Mouse (Mus musculus): ENCODE data around the gene Elovl4.

The Elovl4 gene

DNA sequence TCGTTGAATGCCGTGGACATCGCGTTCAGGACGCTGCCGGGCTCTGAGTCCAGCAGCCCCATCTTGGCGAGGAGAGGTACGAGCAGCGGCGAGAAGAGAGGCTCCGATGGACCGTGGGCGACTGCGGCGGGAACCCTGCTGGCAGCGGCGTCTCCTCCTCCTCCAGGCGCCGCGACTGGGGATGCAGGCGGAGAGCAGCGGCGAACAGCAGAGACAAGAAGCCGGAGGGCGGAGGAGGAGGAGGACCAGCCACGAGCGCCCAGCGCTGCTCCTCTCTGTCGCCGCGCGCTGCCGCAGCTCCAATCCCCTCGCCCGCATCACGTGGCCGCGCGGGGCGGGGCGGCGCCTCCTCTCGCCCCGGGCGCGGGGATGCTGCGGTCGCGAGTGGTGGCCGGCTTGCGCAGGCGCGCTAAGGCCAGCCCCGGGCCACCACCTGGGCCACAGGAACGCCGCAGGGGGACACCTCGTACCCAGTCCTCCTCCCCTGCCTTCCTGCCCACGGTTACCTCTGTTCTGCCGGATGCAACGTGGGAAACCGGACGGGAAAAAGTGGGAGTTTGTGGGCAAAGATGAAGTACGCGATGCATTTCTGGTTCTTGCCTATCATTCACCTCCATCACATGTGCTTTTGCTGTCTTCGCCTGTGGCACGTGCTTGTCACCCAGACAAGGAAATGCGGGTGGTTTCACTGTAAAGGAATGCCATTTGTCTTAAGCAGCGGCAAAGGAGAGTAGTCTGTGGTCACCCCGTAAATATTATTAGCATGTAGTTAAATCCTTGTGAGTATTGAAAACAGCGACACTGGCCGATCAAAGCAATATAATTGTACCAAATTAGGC is at the start of gene Elovl4:
Gene Elovl4 (minus strand): TSS at position 301 of the 839 bp plus-strand sequence.
- peak; percentile 49 for DNase-seq (ENCODE audit: low read depth, low spot score)

GRCm38 (mm10) chr9:83852464-83852863 is 46.4 kb upstream of the Elovl4 start:
- DNase-seq (ENCODE audit: low read depth, low spot score), result no peak

- DNase-seq (ENCODE audit: low read depth, low spot score), result no peak
Measured at GRCm38 (mm10) chr9:83834748-83835313, 28.8 kb upstream of the Elovl4 start.

GRCm38 (mm10) chr9:83833811-83834747 is 28.0 kb upstream of the Elovl4 start, which contains the start of gene Ttk:
Ttk (plus strand) TSS chr9:83834689.
- DNase-seq (ENCODE audit: low read depth, low spot score), result peak; percentile 87

GRCm38 (mm10) chr9:83831152-83831551 is 25.1 kb upstream of the Elovl4 start:
- no peak for DNase-seq (ENCODE audit: low read depth, low spot score)

DNA sequence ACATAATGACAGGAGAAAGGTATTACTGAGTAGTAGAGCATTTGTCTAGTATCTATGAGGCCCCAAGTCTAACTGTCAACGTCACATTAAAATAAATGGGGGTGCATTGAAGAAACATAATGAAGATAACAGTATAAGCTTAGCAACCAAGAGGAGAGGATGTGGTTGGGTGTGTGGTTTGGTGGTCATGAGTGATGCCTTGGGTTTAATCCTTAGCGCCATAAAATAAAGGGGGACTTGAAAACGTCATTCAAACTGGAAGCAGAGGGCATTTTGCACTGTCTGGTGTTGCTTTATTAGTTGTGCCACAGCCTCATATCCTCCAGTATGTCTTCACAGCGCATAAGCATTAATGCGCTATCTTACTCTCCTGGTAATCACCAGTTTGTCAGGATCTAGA is 23.8 kb upstream of the Elovl4 start:
- DNase-seq (ENCODE audit: low read depth, low spot score), result no peak

DNA sequence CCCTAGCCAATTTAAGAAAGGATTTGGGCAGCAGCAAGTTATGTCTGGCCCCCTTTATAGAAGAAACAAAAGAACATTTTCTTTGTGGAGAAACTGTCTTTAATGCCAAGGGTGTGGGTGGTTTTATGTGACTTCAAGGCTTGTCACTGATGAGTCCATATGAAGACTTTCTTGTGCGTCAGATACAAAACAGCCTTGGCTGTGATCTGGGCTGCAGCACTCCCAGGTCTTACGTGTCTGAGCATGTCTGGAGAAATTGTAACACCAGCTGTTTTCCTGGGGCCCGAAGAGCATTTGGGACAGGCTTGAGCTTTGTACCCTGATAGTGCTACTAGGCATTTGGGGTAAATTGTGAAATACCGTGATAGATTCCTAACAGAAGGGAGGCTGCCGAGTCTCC is 16.8 kb upstream of the Elovl4 start:
- no peak for DNase-seq (ENCODE audit: low read depth, low spot score)

DNA sequence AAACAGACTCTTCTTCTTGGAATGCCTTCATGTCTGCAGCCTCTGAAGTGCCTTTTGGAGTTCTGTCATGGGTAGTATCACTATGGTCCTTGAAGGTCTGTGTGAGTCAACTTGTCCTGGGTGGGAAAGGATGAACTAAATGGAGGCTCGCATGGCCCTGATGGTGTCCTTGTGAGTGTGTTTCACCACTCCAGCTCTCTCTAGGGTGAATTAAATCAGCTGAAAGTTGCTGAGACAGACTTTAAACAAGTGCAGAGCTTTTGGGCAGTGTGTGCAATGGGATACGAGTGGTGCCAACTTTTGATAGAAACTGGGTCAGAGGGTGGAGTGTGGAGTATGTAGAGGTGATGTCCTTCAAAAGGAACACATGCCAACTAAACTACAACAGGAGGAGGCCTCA is 14.9 kb upstream of the Elovl4 start:
- DNase-seq (ENCODE audit: low read depth, low spot score), result no peak

GRCm38 (mm10) chr9:83819188-83819587 is 13.1 kb upstream of the Elovl4 start:
- no peak for DNase-seq (ENCODE audit: low read depth, low spot score)

DNA sequence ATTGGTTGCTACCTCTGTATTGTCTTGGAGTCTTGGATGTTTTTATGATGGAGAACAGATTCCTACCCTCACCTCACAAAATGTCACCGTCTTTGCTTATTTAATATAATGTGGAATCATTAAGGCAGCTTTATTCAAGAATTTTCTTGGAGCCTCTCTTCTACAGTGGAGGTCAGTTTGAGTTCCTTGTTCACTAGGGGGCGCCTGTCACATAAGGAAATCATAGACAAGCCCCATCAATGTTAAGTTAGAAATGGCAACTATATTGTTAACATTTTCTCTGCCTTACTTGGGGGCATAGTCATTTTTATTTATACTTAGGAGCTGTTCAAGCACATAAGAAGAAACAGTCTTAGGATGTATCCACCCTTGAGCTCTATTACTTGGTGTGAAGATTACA is 1.5 kb upstream of the Elovl4 start:
- DNase-seq (ENCODE audit: low read depth, low spot score), result peak; percentile 36

DNA sequence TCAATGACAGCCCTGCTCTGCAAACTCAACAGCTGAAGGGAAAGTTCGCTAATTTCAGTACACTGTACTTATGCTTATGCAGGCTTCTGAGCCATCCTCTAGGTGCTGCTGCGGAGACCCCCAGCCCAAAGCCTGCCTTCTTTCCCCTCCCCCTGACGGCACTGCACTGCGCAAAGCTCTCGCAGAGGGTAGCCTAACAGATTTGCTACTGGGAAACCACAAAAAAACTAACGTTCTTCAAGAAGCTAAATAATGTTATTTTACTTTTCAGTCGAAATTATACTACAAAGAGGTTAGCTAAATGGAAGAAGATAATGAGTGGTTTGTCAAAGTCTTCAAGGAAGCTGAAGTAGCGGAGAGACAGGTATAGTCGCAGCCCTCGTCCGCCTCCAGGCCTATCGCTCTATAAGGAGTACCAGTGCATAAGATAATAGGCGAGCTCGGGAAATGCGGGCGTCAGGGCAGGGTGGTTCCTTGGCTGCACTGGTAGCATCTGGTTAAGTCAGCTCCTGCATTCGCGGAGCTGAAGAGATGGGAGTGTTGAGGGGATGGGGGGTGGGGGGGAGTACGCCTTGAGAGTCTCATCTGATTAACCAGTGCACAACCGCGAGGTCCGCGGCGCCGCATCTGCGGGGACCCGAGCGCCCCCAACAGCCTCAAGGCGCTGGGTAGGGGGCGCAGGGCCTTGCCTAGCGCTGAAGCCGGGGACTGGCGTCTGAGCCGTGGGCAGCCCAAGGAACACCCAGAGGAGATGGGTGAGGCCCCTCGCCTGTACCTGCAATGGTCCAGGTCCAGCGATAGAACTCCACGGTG is 707 bp downstream of the Elovl4 start:
- peak; percentile 42 for DNase-seq (ENCODE audit: low read depth, low spot score)

- DNase-seq (ENCODE audit: low read depth, low spot score), result no peak
Measured at GRCm38 (mm10) chr9:83804341-83804740, 1.7 kb downstream of the Elovl4 start.

DNA sequence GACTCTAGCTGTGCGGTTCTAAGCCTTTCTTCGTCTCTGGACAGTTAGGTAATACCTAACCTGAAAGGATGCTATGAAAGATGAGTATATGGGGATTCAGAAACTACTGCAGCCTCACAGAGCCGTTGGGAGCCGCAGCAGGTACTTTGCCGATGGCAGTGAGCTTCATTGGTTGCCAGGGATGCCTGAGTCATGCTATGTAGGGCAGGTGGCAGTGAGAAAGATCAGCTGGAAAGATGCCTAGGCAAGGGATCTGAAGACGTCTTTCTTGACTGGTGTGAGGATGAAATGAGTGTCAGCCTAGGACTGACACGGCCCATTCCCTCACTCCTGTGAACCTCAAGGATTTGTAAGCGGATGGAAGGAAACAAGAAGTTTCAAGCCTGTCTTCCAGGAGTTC is 8.2 kb downstream of the Elovl4 start:
- no peak for DNase-seq (ENCODE audit: low read depth, low spot score)

GRCm38 (mm10) chr9:83796875-83797274 is 9.2 kb downstream of the Elovl4 start:
- DNase-seq (ENCODE audit: low read depth, low spot score), result no peak

DNA sequence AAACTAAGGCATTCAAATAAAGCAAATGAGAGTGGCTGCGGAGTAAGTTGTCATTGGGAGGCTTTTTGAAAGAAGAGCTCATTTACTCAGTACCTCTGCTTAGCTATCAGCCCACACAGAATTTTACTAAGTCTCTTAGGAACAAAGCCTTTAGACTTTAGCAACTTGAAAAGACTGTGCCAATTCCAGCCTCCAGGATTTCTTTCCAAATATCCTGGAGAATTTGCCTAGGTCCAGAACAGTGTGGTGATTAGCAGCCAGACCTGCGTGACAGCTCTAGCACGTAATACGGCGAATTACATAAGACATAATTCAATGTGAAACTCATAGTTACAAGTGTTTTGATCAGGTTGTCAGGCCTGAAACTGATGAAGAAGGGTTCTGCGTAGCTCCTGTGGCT is 16.8 kb downstream of the Elovl4 start:
- DNase-seq (ENCODE audit: low read depth, low spot score), result no peak

- no peak for DNase-seq (ENCODE audit: low read depth, low spot score)
Measured at GRCm38 (mm10) chr9:83785501-83785900, 20.6 kb downstream of the Elovl4 start.

DNA sequence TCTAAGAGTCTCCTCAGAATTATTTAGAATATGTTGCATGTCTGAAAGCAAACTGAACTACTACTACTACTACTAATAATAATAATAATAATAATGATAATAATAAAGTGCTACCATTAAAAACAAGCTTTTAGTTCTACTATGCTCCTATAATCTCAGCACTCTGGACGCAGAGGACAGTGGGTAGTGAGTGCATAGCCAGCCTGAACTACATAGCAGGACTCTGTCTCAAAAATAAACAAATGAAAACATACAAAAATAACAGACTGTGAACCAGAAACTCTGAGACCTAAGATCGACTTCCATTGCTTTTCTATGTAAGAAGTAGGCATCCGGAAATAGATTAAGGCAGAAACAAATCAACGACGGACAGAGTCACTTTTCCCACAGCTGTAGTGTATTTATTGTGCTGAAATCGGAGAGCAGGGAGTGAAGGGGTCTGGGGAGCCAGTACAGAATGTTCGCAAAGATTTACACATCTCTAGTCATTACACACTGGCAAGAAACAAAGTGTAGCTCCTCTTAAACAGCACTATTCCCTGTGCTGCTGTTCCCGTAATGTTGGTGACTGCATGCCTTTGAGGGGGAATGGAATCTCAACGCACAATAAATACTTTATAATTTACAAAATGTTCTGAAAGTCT is 27.6 kb downstream of the Elovl4 start:
- DNase-seq (ENCODE audit: low read depth, low spot score), result no peak

GRCm38 (mm10) chr9:83761318-83761717 is 44.8 kb downstream of the Elovl4 start:
- DNase-seq (ENCODE audit: low read depth, low spot score), result no peak

- no peak for DNase-seq (ENCODE audit: low read depth, low spot score)
Measured at GRCm38 (mm10) chr9:83731877-83732276, 74.2 kb downstream of the Elovl4 start.

DNA sequence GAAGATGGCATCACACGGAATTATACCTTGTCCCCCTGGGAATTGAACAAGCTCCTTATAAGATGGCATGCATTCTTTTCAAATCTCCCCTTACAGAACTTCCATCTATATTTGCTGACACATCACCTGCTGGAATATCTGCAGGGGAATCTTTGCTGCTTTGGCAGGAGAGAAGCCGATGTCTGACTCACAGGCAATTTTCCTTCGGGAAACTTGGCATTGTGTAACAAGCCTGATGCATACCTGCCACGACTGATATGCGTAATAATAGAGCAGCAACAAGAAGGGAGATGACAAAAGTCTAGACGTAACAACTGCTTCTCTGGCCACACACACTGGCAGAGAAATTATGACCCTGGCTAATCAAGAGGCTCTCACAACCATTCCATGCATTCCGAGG is 75.2 kb downstream of the Elovl4 start:
- DNase-seq (ENCODE audit: low read depth, low spot score), result no peak
